Mouse (Mus musculus) lung, embryonic 14.5 days (tissue): ENCODE results near the gene Trpm5. TPM values are rescaled to one million over a fixed set of nuclear protein-coding genes. Genes with fewer than 3 reads are reported as not detected.

Source experiments
- ATAC-seq: fragments of 200-750 bp; cut with Nextera tagmentation; 2 replicates; pipeline ENCODE4 v1.8.0; 2017; ENCODE audit warnings: mild to moderate bottlenecking, moderate TSS enrichment, moderate library complexity; ENCODE audit not compliant: insufficient read depth
- DNase-seq: peaks from one replicate; pipeline ENCODE4 v3.0.0-alpha.2; 2015
- H3K27ac ChIP-seq: fragments of 300-500 bp; sonication (generic); 2 replicates; pipeline ENCODE4 v1.5.1; 2014; ENCODE audit warnings: low read depth, mild to moderate bottlenecking, moderate library complexity
- H3K27me3 ChIP-seq: fragments of 300-500 bp; sonication (generic); 2 replicates; pipeline ENCODE4 v1.6.1; 2014; ENCODE audit warnings: low read length, control low read depth; ENCODE audit not compliant: insufficient read depth
- H3K36me3 ChIP-seq: fragments of 300-500 bp; sonication (generic); 2 replicates; pipeline ENCODE4 v1.6.1; 2014; ENCODE audit warnings: control low read depth; ENCODE audit not compliant: insufficient read depth
- H3K4me1 ChIP-seq: fragments of 300-500 bp; sonication (generic); 2 replicates; pipeline ENCODE4 v1.6.1; 2014; ENCODE audit warnings: antibody characterized with exemption, control low read depth; ENCODE audit not compliant: insufficient read depth
- H3K4me2 ChIP-seq: fragments of 300-500 bp; sonication (generic); 2 replicates; pipeline ENCODE4 v1.6.1; 2014; ENCODE audit warnings: mild to moderate bottlenecking
- H3K4me3 ChIP-seq: fragments of 300-500 bp; sonication (generic); 2 replicates; pipeline ENCODE4 v1.5.1; 2014; ENCODE audit warnings: low read depth, low read length
- H3K9ac ChIP-seq: fragments of 300-500 bp; sonication (generic); 2 replicates; pipeline ENCODE4 v1.6.1; 2014
- H3K9me3 ChIP-seq: fragments of 300-500 bp; sonication (generic); 2 replicates; pipeline ENCODE4 v1.6.1; 2016; ENCODE audit warnings: low read depth, low read length, control low read depth
- CTCF ChIP-seq: IDR thresholded peaks from 2 replicates; pipeline ENCODE4 v1.5.1; 2016; ENCODE audit warnings: antibody characterized with exemption, low read depth
- WGBS: fragments of 180-500 bp; shearing (Covaris S2); extraction: QIAGEN DNeasy Blood & Tissue Kit; methylation state at CpG from one replicate; pipeline ENCODE4 v1.1.7; 2014; 5-methylcytosine and 5-hydroxymethylcytosine counted together
- polyA plus RNA-seq: library from polyadenylated mRNA; unstranded; fragments of >200 nt; fragmentation: Nextera tagmentation; extraction: Ambion mirVana; gene quantifications from 2 replicates; pipeline ENCODE4 v1.2.1, GENCODE M21; 2014

Gene Trpm5
- polyA plus RNA-seq, 1 experiment from 2014 or later = 4.7 TPM

DNA sequence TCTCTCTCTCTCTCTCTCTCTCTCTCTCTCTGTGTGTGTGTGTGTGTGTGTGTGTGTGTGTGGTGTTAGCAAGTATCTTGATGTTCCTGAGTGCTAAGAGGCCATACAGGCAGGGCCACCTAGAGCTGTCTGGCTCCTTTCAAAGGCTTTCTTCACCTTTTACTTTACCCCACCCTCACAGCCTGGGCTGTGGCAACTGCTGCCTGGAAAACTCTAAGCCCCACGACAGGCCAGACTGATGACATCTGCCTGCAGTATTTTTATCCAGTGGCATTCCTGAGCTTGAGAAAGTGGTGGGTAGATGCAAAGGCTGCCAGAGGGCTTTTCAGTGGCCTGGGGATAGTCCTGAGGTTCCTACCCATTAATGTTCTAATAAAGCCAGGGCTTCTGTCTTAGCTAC lies 18.0 kb upstream of the Trpm5 start:
- DNase-seq (no peak), ATAC-seq (no peak)
- no peak overlapping the region for H3K4me3 ChIP-seq
- H3K36me3 ChIP-seq = no peaks in the 10 kb centered on the region
- H3K27ac ChIP-seq = no peak overlapping the region
- 23% methylated on average over 1 of the region's 1 CpGs for WGBS
- TF ChIP-seq CTCF = no peak
- peaks cover 6% of the 10 kb centered on the region; the same call in 1 of the 2 replicates for H3K9me3 ChIP-seq
- H3K9ac ChIP-seq = no peak overlapping the region
- peaks cover 15% of the 10 kb centered on the region for H3K27me3 ChIP-seq
- no peak overlapping the region for H3K4me2 ChIP-seq
- H3K4me1 ChIP-seq = peaks cover 3% of the 10 kb centered on the region; the same call in 1 of the 2 replicates

DNA sequence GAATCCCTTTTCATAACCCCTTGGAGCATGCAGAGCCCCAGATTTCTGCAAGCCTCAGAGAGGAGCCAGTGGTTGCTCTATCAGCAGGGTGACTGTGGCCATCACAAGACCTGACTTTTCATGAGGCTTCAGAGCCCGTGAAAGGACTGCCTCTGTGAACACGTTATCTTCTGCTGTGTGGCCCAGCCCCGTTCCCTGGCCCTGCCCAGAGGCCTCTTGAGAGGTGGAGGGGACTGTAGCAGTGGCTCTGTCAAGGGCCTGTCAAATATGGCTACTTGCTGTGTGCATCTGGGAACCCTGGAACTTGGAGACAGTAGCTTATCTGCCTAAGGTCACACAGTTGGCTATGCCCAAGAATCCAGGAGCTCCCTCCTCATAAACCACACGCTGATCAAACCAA lies 17.3 kb upstream of the Trpm5 start:
- ATAC-seq = no peak
- peaks cover 6% of the 10 kb centered on the region; the same call in 1 of the 2 replicates for H3K9me3 ChIP-seq
- TF ChIP-seq CTCF = no peak
- no peaks in the 10 kb centered on the region for H3K36me3 ChIP-seq
- H3K4me2 ChIP-seq = no peak overlapping the region
- no peak for DNase-seq
- no peak overlapping the region for H3K27ac ChIP-seq
- 42% methylated on average over 4 of the region's 4 CpGs for WGBS
- H3K4me1 ChIP-seq = peaks cover 5% of the 10 kb centered on the region; the same call in 1 of the 2 replicates
- H3K27me3 ChIP-seq = peaks cover 22% of the 10 kb centered on the region
- no peak overlapping the region for H3K4me3 ChIP-seq
- H3K9ac ChIP-seq = no peak overlapping the region

DNA sequence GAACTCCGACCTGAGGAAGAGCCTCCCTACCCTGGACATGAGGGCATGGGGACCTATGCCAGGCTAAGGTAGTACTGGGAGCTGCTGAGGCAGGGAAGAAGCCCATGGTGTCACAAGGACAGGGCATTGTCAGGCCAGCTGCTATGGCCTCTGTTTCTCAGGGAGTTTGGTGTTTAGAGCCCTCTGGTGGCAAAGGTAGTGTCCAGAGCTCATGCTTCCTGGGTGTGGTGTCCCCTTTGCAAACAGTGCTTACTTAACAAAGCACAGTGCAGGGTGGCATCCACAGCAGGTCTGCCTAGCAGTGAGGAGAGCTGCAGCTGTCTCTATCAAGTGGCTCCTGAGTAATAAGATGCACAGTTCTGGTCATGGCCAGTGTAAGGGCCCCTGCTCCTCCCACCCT lies 16.4 kb upstream of the Trpm5 start:
- no peak overlapping the region for H3K4me3 ChIP-seq
- TF ChIP-seq CTCF = peak; percentile 34; the same call in 1 of the 2 replicates
- WGBS = 57% methylated on average over 1 of the region's 1 CpGs
- H3K27ac ChIP-seq = no peak overlapping the region
- H3K9me3 ChIP-seq = peaks cover 6% of the 10 kb centered on the region; the same call in 1 of the 2 replicates
- H3K9ac ChIP-seq = no peak overlapping the region
- H3K27me3 ChIP-seq = peaks cover 31% of the 10 kb centered on the region
- H3K4me2 ChIP-seq = no peak overlapping the region
- no peak for ATAC-seq
- peaks cover 6% of the 10 kb centered on the region; the same call in 1 of the 2 replicates for H3K4me1 ChIP-seq
- H3K36me3 ChIP-seq = no peaks in the 10 kb centered on the region
- no peak for DNase-seq

DNA sequence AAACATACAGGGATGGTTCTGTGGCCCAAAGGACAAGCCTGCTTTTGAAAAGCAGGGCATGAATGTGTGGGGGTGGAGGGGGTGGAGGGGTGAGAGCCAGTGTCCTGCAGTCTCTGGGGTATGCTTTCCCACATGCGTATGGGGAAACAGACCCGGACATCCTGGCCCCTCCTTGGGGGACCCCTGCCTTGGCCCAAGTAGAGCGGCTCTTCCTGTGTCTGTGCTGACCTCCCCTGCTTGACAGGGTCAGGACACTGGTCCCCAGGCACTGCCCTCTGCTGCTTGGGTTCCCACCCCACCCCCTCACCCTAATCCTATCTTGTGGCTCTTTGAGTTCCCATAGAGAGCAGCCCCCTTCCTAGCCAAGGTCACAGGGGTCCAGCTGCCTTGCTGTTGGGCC lies 15.3 kb upstream of the Trpm5 start:
- H3K36me3 ChIP-seq = no peaks in the 10 kb centered on the region
- H3K27ac ChIP-seq = no peak overlapping the region
- H3K4me1 ChIP-seq = peaks cover 6% of the 10 kb centered on the region; the same call in 1 of the 2 replicates
- peaks cover 37% of the 10 kb centered on the region for H3K27me3 ChIP-seq
- ATAC-seq = 0 out of 2 replicates have a peak, but pooled peaks have one; percentile 21
- H3K4me2 ChIP-seq = peak overlapping the region; percentile 26; the same call in 1 of the 2 replicates
- peaks cover 2% of the 10 kb centered on the region; the same call in 1 of the 2 replicates for H3K9me3 ChIP-seq
- no peak for TF ChIP-seq CTCF
- DNase-seq = no peak
- WGBS = 57% methylated on average over 3 of the region's 3 CpGs
- H3K4me3 ChIP-seq = no peak overlapping the region
- H3K9ac ChIP-seq = no peak overlapping the region

DNA sequence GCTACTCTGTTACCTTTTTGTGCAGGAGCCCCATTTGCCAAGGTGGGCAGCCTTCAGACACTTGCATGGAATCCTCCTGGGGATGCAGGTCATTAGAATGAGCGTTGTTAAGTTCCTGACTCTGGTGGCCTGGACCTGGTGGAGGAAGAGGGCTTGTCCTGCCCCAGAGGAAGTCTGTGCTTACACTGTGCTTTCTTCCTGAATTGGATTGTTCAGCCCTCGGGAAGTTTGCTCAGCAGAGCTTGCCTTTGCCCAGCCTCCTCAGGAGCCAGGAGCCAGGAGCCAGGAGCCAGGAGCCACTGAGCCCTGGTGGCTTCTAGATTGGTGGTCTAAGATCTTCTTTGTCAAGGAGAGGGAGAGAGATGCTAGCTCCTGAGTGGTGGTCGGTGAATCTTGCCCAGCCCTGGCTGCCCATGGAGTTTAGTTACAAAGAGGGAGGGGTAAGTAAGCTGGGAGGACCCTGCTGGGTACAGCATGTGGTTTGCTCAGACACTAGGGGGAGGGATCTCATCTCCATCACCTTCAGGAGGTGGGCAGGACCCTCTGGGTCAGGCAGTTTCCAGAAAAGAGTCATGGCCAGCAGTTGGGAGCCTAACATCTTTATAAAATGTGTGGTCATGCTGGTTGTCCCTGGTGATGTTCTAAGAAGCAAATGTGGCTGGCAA lies 14.7 kb upstream of the Trpm5 start:
- ATAC-seq (no peak), DNase-seq (peak; percentile 38)
- 16% methylated on average over 3 of the region's 3 CpGs for WGBS
- no peak overlapping the region for H3K9ac ChIP-seq
- H3K4me2 ChIP-seq = peak overlapping the region; percentile 26; the same call in 1 of the 2 replicates
- H3K9me3 ChIP-seq = no peaks in the 10 kb centered on the region; the same call in 1 of the 2 replicates
- TF ChIP-seq CTCF = no peak
- peaks cover 37% of the 10 kb centered on the region for H3K27me3 ChIP-seq
- H3K4me1 ChIP-seq = peaks cover 6% of the 10 kb centered on the region; the same call in 1 of the 2 replicates
- no peak overlapping the region for H3K4me3 ChIP-seq
- H3K36me3 ChIP-seq = no peaks in the 10 kb centered on the region
- peak overlapping the region; percentile 14; the same call in 1 of the 2 replicates for H3K27ac ChIP-seq

DNA sequence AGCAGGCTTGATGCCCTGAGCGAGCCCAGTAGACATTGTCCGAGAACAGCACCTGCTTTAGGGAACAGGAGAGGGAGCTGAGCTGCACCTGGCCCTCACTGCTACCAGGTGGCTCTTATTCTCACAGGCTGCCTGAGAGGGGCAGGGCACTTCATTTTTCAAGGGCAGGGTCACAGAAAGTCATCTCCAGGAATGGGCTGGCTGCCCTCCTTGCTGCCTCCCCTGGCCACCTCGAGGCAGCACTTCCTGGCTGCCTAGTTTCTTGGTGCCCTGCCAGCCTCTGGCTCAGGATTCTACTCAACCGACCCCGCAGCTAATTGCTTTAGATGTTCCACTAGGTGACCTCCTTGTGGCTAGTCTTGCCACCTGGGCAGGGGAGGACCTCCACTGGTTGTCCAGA lies 13.8 kb upstream of the Trpm5 start:
- Histone ChIP-seq H3K27ac (peak overlapping the region; percentile 14; the same call in 1 of the 2 replicates), H3K9ac (no peak overlapping the region), H3K36me3 (no peaks in the 10 kb centered on the region), H3K4me3 (no peak overlapping the region), H3K27me3 (peaks cover 37% of the 10 kb centered on the region), H3K4me2 (peak overlapping the region; percentile 74; the same call in 1 of the 2 replicates), H3K9me3 (no peaks in the 10 kb centered on the region), H3K4me1 (peaks cover 6% of the 10 kb centered on the region; the same call in 1 of the 2 replicates)
- TF ChIP-seq CTCF = peak; percentile 30; the same call in 1 of the 2 replicates
- ATAC-seq = no peak
- whole genome bisulfite sequencing = 30% methylated on average over 5 of the region's 5 CpGs
- DNase-seq = peak; percentile 51
